Mouse (Mus musculus) neural tube, embryonic 11.5 days (tissue): ENCODE measurements around the gene Thada. TPM values are rescaled to one million over a fixed set of nuclear protein-coding genes. Genes with fewer than 3 reads are reported as not detected.

Experiments
- ATAC-seq: fragments of 200-750 bp; cut with Nextera tagmentation; 2 replicates; pipeline ENCODE4 v1.8.0; 2017; ENCODE audit warnings: moderate number of reproducible peaks, mild to moderate bottlenecking, moderate TSS enrichment, moderate library complexity; ENCODE audit not compliant: insufficient read depth, low FRiP score, low TSS enrichment
- DNase-seq: peaks from one replicate; pipeline ENCODE4 v3.0.0-alpha.2; 2015; ENCODE audit warnings: low spot score
- H3K27ac ChIP-seq: fragments of 300-500 bp; sonication (generic); 2 replicates; pipeline ENCODE4 v1.5.1; 2014; ENCODE audit warnings: low read depth, mild to moderate bottlenecking, low read length
- H3K27me3 ChIP-seq: fragments of 300-500 bp; sonication (generic); 2 replicates; pipeline ENCODE4 v1.6.1; 2014; ENCODE audit warnings: mild to moderate bottlenecking, low read length, mixed read lengths; ENCODE audit not compliant: control insufficient read depth, insufficient read depth
- H3K36me3 ChIP-seq: fragments of 300-500 bp; sonication (generic); 2 replicates; pipeline ENCODE4 v1.6.1; 2014; ENCODE audit warnings: mild to moderate bottlenecking, low read length, moderate library complexity, mixed read lengths; ENCODE audit not compliant: control insufficient read depth, insufficient read depth
- H3K4me1 ChIP-seq: fragments of 300-500 bp; sonication (generic); 2 replicates; pipeline ENCODE4 v1.6.1; 2014; ENCODE audit warnings: low read length, mixed read lengths; ENCODE audit not compliant: control insufficient read depth, insufficient read depth
- H3K4me2 ChIP-seq: fragments of 300-500 bp; sonication (generic); 2 replicates; pipeline ENCODE4 v1.6.1; 2014; ENCODE audit warnings: low read depth, mild to moderate bottlenecking, moderate library complexity
- H3K4me3 ChIP-seq: fragments of 300-500 bp; sonication (generic); 2 replicates; pipeline ENCODE4 v1.5.1; 2014; ENCODE audit warnings: low read depth, low read length
- H3K9ac ChIP-seq: fragments of 300-500 bp; sonication (generic); 2 replicates; pipeline ENCODE4 v1.6.1; 2014; ENCODE audit warnings: mild to moderate bottlenecking, low read length
- H3K9me3 ChIP-seq: fragments of 300-500 bp; sonication (generic); 2 replicates; pipeline ENCODE4 v1.6.1; 2016; ENCODE audit warnings: low read length; ENCODE audit not compliant: control insufficient read depth
- WGBS: fragments of 180-500 bp; shearing (Covaris S2); extraction: QIAGEN DNeasy Blood & Tissue Kit; methylation state at CpG from one replicate; pipeline ENCODE4 v1.1.7; 2014; 5-methylcytosine and 5-hydroxymethylcytosine counted together
- polyA plus RNA-seq: library from polyadenylated mRNA; unstranded; fragments of >200 nt; fragmentation: Nextera tagmentation; extraction: Ambion mirVana; gene quantifications from 2 replicates; pipeline ENCODE4 v1.2.1, GENCODE M21; 2014

Thada gene
- polyA plus RNA-seq, 1 experiment from 2014 or later, result 10.0 TPM

- DNase-seq (no peak), ATAC-seq (no peak)
- Histone ChIP-seq H3K4me3 (no peak overlapping the region), H3K4me1 (peaks cover 4% of the 10 kb centered on the region), H3K9me3 (no peaks in the 10 kb centered on the region), H3K27ac (no peak overlapping the region), H3K9ac (no peak overlapping the region), H3K27me3 (no peaks in the 10 kb centered on the region), H3K4me2 (no peak overlapping the region), H3K36me3 (0 out of 2 replicates have a peak, but pooled peaks cover 2% of the 10 kb centered on the region)
- 87% methylated on average over 3 of the region's 3 CpGs for WGBS
These were observed 214.6 kb downstream of the Thada start for GRCm38 (mm10) chr17:84251426-84251825.

GRCm38 (mm10) chr17:84244182-84244920, 221.7 kb downstream of the Thada start:
- no peak for DNase-seq
- Histone ChIP-seq H3K9me3 (no peaks in the 10 kb centered on the region), H3K9ac (no peak overlapping the region), H3K4me3 (no peak overlapping the region), H3K36me3 (no peaks in the 10 kb centered on the region), H3K4me1 (no peaks in the 10 kb centered on the region), H3K27me3 (no peaks in the 10 kb centered on the region), H3K27ac (no peak overlapping the region), H3K4me2 (no peak overlapping the region)
- ATAC-seq, result no peak
- WGBS, result 77% methylated on average over 18 of the region's 18 CpGs

GRCm38 (mm10) chr17:84243759-84244158, 222.2 kb downstream of the Thada start:
- Histone ChIP-seq H3K27ac (no peak overlapping the region), H3K9me3 (no peaks in the 10 kb centered on the region), H3K9ac (no peak overlapping the region), H3K4me1 (no peaks in the 10 kb centered on the region), H3K4me2 (no peak overlapping the region), H3K27me3 (no peaks in the 10 kb centered on the region), H3K4me3 (no peak overlapping the region), H3K36me3 (no peaks in the 10 kb centered on the region)
- WGBS, result 83% methylated on average over 6 of the region's 6 CpGs
- no peak for DNase-seq
- no peak for ATAC-seq

- H3K9me3 ChIP-seq, result no peaks in the 10 kb centered on the region
- ATAC-seq (no peak), DNase-seq (no peak)
- no peak overlapping the region for H3K4me2 ChIP-seq
- H3K9ac ChIP-seq, result no peak overlapping the region
- H3K27me3 ChIP-seq, result no peaks in the 10 kb centered on the region
- no peak overlapping the region for H3K27ac ChIP-seq
- no peak overlapping the region for H3K4me3 ChIP-seq
- no peaks in the 10 kb centered on the region for H3K4me1 ChIP-seq
- no peaks in the 10 kb centered on the region for H3K36me3 ChIP-seq
- 93% methylated on average over 6 of the region's 6 CpGs for WGBS
These were observed 224.6 kb downstream of the Thada start for GRCm38 (mm10) chr17:84241308-84241957.

- Histone ChIP-seq H3K4me3 (no peak overlapping the region), H3K4me1 (no peaks in the 10 kb centered on the region), H3K27me3 (no peaks in the 10 kb centered on the region), H3K4me2 (no peak overlapping the region), H3K9me3 (no peaks in the 10 kb centered on the region), H3K36me3 (no peaks in the 10 kb centered on the region), H3K27ac (no peak overlapping the region), H3K9ac (no peak overlapping the region)
- no peak for DNase-seq
- 83% methylated on average over 2 of the region's 2 CpGs for WGBS
- no peak for ATAC-seq
These were observed 226.2 kb downstream of the Thada start for GRCm38 (mm10) chr17:84239679-84240292.

- DNase-seq, result no peak
- H3K36me3 ChIP-seq, result no peaks in the 10 kb centered on the region
- H3K27me3 ChIP-seq, result no peaks in the 10 kb centered on the region
- no peaks in the 10 kb centered on the region for H3K4me1 ChIP-seq
- H3K9me3 ChIP-seq, result no peaks in the 10 kb centered on the region
- no peak overlapping the region for H3K4me3 ChIP-seq
- H3K4me2 ChIP-seq, result no peak overlapping the region
- 83% methylated on average over 1 of the region's 1 CpGs for WGBS
- H3K27ac ChIP-seq, result no peak overlapping the region
- H3K9ac ChIP-seq, result no peak overlapping the region
- no peak for ATAC-seq
These were observed 227.8 kb downstream of the Thada start for GRCm38 (mm10) chr17:84238174-84238573.

- no peaks in the 10 kb centered on the region for H3K36me3 ChIP-seq
- WGBS, result 93% methylated on average over 7 of the region's 7 CpGs
These were observed 229.0 kb downstream of the Thada start for GRCm38 (mm10) chr17:84236781-84237557.

GRCm38 (mm10) chr17:84235399-84235928, 230.5 kb downstream of the Thada start:
- H3K27ac ChIP-seq, result no peak overlapping the region
- no peak overlapping the region for H3K9ac ChIP-seq
- H3K4me3 ChIP-seq, result no peak overlapping the region
- 78% methylated on average over 4 of the region's 4 CpGs for WGBS
- H3K36me3 ChIP-seq, result no peaks in the 10 kb centered on the region
- DNase-seq (no peak), ATAC-seq (no peak)
- H3K4me1 ChIP-seq, result no peaks in the 10 kb centered on the region
- H3K27me3 ChIP-seq, result no peaks in the 10 kb centered on the region
- H3K4me2 ChIP-seq, result no peak overlapping the region
- H3K9me3 ChIP-seq, result no peaks in the 10 kb centered on the region

More at GRCm38 (mm10) chr17:84236781-84237557, 229.0 kb downstream of the Thada start:
- Histone ChIP-seq H3K4me3 (no peak overlapping the region), H3K9ac (no peak overlapping the region), H3K4me2 (no peak overlapping the region), H3K27me3 (no peaks in the 10 kb centered on the region), H3K4me1 (no peaks in the 10 kb centered on the region), H3K27ac (no peak overlapping the region), H3K9me3 (no peaks in the 10 kb centered on the region)
- ATAC-seq (no peak), DNase-seq (no peak)
